Mouse (Mus musculus): ENCODE data around the gene BC030867. TPM values are rescaled to one million over a fixed set of nuclear protein-coding genes. Genes with fewer than 3 reads are reported as not detected.

BC030867 gene
- total and polyA plus RNA-seq, 3 experiments = 0.26 to 0.45 (median 0.32) TPM

DNA sequence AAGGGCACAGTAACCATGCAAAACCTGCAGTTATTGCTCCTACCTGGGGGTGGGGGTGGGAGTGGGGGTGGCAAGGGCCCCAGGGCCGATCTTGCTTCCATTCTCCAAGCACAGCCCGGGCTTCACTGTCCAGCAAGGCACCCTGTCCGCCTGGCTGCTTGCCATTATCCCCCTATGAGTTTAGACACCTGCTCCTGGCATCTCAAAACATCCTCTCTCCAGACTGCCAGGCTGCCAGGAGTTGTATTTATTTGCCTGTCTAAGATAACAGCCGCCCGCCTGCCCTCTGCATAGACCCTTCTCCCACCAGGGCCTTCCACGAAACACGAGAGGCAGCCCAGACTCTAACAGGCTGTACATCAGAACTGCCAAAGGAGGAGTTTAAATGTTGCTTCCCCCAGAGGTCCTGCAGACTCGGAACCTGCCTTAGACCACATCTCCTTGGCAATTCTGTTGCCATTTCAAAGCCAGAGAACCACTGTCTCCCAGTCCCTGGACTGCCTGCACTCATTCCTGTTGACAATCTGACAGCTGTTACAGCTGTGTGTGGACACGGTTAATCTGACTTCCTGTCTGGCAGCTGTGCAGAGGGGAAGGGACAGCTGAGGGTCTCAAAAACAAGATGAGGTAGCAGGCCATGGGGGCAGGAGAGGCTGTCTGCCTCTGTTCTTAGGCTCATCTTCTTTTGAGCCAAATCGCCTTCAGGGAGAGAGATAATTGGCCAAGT is 34.1 kb upstream of the BC030867 start:
- intact Hi-C loops (cut with DNase I) = no loop called here
- 29% methylated on average over 10 of the region's 10 CpGs for WGBS
- H3K4me3 ChIP-seq = no peak overlapping the region
- H3K27ac ChIP-seq = peak overlapping the region; percentile 92
- H3K36me3 ChIP-seq (ENCODE audit: control insufficient read depth, insufficient read depth, low read length) = peaks cover 3% of the 10 kb centered on the region; the same call in 1 of the 2 replicates
- TF ChIP-seq EP300 (IDR thresholded peaks at IDR 0.05; ENCODE audit: insufficient read depth, low read depth, low read length) (no peak), CTCF (IDR thresholded peaks at IDR 0.05) (no peak), POLR2A (IDR thresholded peaks at IDR 0.05; ENCODE audit: insufficient read depth, low read depth, low read length) (no peak)
- peaks cover 49% of the 10 kb centered on the region for H3K4me1 ChIP-seq (ENCODE audit: control insufficient read depth, insufficient read depth, low read length)
- DNase-seq = peak; percentile 10 to 36
- no peak overlapping the region; the same call in 1 of the 2 replicates for H3K9ac ChIP-seq (ENCODE audit: low read depth, low read length)
- H3K79me2 ChIP-seq (replicated peaks; ENCODE audit: control insufficient read depth, insufficient read depth, low read length) = peaks cover 5% of the 10 kb centered on the region
- H3K27me3 ChIP-seq (ENCODE audit: control insufficient read depth, insufficient read depth, low read length) = no peaks in the 10 kb centered on the region

DNA sequence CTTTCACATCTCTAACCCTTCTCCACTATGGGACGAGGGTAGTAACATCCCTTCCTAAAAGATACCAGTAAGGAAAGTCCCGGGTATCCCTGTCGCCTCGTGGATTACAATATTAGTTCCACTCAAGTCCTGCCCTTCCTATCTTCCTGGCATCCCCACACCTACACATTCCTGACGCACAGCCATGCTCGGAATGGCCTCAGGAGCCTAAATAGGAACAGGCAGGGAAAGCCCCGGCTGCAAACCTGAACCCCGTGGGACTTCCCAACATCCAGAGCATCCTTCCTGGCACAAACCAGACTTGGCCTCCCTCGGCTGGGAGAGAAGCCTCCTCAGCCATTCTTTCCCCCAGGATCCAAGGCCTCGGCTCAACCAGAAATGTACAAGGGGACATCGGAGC is 33.2 kb upstream of the BC030867 start:
- H3K79me2 ChIP-seq (replicated peaks; ENCODE audit: control insufficient read depth, insufficient read depth, low read length) = peaks cover 5% of the 10 kb centered on the region
- H3K27ac ChIP-seq = peak overlapping the region; percentile 92
- 15% methylated on average over 11 of the region's 11 CpGs for WGBS
- H3K9ac ChIP-seq (ENCODE audit: low read depth, low read length) = peak overlapping the region; percentile 62
- intact Hi-C loops (cut with DNase I) = no loop called here
- peak; percentile 24 to 27 for DNase-seq
- peak overlapping the region; percentile 32 for H3K4me3 ChIP-seq
- H3K36me3 ChIP-seq (ENCODE audit: control insufficient read depth, insufficient read depth, low read length) = peaks cover 3% of the 10 kb centered on the region; the same call in 1 of the 2 replicates
- H3K27me3 ChIP-seq (ENCODE audit: control insufficient read depth, insufficient read depth, low read length) = no peaks in the 10 kb centered on the region
- TF ChIP-seq CTCF (IDR thresholded peaks at IDR 0.05) = no peak
- no peak for TF ChIP-seq EP300 (IDR thresholded peaks at IDR 0.05; ENCODE audit: insufficient read depth, low read depth, low read length)
- no peak for TF ChIP-seq POLR2A (IDR thresholded peaks at IDR 0.05; ENCODE audit: insufficient read depth, low read depth, low read length)
- H3K4me1 ChIP-seq (ENCODE audit: control insufficient read depth, insufficient read depth, low read length) = peaks cover 48% of the 10 kb centered on the region

DNA sequence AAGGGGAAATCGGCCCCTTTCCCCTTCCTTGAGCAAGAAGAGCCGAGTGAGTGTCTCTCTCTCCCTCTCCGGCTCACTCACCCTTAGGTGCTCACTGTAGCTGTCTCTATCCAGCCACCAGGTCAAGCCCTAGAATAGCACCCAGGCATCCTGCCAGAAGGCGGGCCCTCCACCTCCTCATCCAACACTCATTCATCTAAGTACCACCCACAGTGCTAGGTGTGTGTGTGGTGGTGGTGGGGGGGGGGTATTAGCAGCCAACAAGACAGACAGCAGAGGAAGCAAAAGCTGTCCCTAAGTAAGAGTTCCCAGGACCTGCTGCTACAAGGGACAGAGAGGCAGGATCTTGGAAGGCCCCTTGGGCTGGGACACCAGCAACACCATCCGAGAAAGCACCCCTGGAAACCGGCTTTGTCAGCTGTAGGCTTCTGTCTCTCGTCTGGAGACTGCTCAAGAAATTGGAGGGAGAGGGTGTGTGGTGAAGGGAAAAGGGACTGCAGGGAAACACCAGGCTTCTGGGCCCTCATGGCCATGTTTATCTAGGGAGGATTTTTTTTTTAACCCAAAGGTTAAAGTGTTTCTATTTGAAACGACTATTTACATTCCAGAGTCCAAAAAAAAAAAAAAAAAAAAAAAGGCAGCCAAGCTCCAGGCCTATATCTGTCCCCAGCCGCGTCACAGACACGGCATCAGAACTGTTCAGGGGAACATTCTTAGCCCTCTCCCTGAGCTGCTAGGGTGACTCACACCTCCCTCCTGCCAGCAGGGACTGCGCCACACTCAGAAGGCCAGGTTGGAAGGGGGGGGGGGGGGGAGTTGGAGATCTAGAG is 32.4 kb upstream of the BC030867 start:
- WGBS = 13% methylated on average over 12 of the region's 12 CpGs
- peaks cover 3% of the 10 kb centered on the region; the same call in 1 of the 2 replicates for H3K36me3 ChIP-seq (ENCODE audit: control insufficient read depth, insufficient read depth, low read length)
- peak overlapping the region; percentile 62 for H3K9ac ChIP-seq (ENCODE audit: low read depth, low read length)
- H3K27ac ChIP-seq = peak overlapping the region; percentile 92
- no peaks in the 10 kb centered on the region for H3K27me3 ChIP-seq (ENCODE audit: control insufficient read depth, insufficient read depth, low read length)
- peak overlapping the region; percentile 32 for H3K4me3 ChIP-seq
- peaks cover 5% of the 10 kb centered on the region for H3K79me2 ChIP-seq (replicated peaks; ENCODE audit: control insufficient read depth, insufficient read depth, low read length)
- DNase-seq = peak; percentile 68 to 81
- peaks cover 48% of the 10 kb centered on the region for H3K4me1 ChIP-seq (ENCODE audit: control insufficient read depth, insufficient read depth, low read length)
- intact Hi-C loops (cut with DNase I) = no loop called here
- TF ChIP-seq CTCF (IDR thresholded peaks at IDR 0.05) (no peak), POLR2A (IDR thresholded peaks at IDR 0.05; ENCODE audit: insufficient read depth, low read depth, low read length) (peak; percentile 24; the same call in 1 of the 2 replicates), EP300 (IDR thresholded peaks at IDR 0.05; ENCODE audit: insufficient read depth, low read depth, low read length) (peak; percentile 33; the same call in 1 of the 2 replicates)

DNA sequence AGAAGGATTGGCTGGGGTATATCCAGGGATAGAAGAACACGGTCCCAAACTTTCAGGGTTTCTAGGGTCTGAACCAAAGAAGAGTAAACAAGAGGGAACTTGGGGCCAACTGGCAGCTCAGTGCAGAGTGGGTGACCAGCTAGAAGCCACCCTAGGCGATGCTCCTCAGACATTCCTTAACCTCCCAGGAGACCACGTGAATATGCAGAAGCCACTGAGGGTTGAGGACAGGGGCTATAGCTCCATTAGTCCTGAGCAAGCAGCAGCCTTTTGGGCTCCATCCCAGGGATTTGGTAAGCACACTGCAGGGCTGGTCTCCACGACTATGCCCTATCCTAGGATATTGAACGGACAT is 31.8 kb upstream of the BC030867 start:
- no peaks in the 10 kb centered on the region for H3K27me3 ChIP-seq (ENCODE audit: control insufficient read depth, insufficient read depth, low read length)
- H3K27ac ChIP-seq = peak overlapping the region; percentile 91
- peak overlapping the region; percentile 68 for H3K4me3 ChIP-seq
- H3K36me3 ChIP-seq (ENCODE audit: control insufficient read depth, insufficient read depth, low read length) = peaks cover 3% of the 10 kb centered on the region; the same call in 1 of the 2 replicates
- peak overlapping the region; percentile 74 for H3K9ac ChIP-seq (ENCODE audit: low read depth, low read length)
- no peak for TF ChIP-seq CTCF (IDR thresholded peaks at IDR 0.05)
- TF ChIP-seq EP300 (IDR thresholded peaks at IDR 0.05; ENCODE audit: insufficient read depth, low read depth, low read length) = no peak
- 19% methylated on average over 5 of the region's 5 CpGs for WGBS
- peak in 1 of 2 experiments; percentile 52 for DNase-seq
- peaks cover 47% of the 10 kb centered on the region for H3K4me1 ChIP-seq (ENCODE audit: control insufficient read depth, insufficient read depth, low read length)
- intact Hi-C loops (cut with DNase I) = no loop called here
- H3K79me2 ChIP-seq (replicated peaks; ENCODE audit: control insufficient read depth, insufficient read depth, low read length) = peaks cover 4% of the 10 kb centered on the region

- peaks cover 48% of the 10 kb centered on the region for H3K4me1 ChIP-seq (ENCODE audit: control insufficient read depth, insufficient read depth, low read length)
- DNase-seq = peak in 1 of 2 experiments; percentile 60
- intact Hi-C loops (cut with DNase I) = no loop called here
- no peaks in the 10 kb centered on the region for H3K27me3 ChIP-seq (ENCODE audit: control insufficient read depth, insufficient read depth, low read length)
- 18% methylated on average over 6 of the region's 6 CpGs for WGBS
- peak overlapping the region; percentile 68 for H3K4me3 ChIP-seq
- peak overlapping the region; percentile 74 for H3K9ac ChIP-seq (ENCODE audit: low read depth, low read length)
- peaks cover 3% of the 10 kb centered on the region; the same call in 1 of the 2 replicates for H3K36me3 ChIP-seq (ENCODE audit: control insufficient read depth, insufficient read depth, low read length)
- H3K79me2 ChIP-seq (replicated peaks; ENCODE audit: control insufficient read depth, insufficient read depth, low read length) = peaks cover 3% of the 10 kb centered on the region
- no peak for TF ChIP-seq EP300 (IDR thresholded peaks at IDR 0.05; ENCODE audit: insufficient read depth, low read depth, low read length)
- no peak for TF ChIP-seq CTCF (IDR thresholded peaks at IDR 0.05)
- no peak for TF ChIP-seq POLR2A (IDR thresholded peaks at IDR 0.05; ENCODE audit: insufficient read depth, low read depth, low read length)
- H3K27ac ChIP-seq = peak overlapping the region; percentile 91
Observed at GRCm38 (mm10) chr11:102217396-102217795, 31.3 kb upstream of the BC030867 start.
